Mouse (Mus musculus) layer of hippocampus, adult 9-10 months (tissue): ENCODE measurements around the gene 4932438H23Rik.

Source experiments
- DNase-seq: peaks from one replicate; pipeline ENCODE4 v3.0.0; 2022; ENCODE audit warnings: low spot score

The 4932438H23Rik gene

GRCm38 (mm10) chr16:91004915-91005538 is 89.9 kb downstream of the 4932438H23Rik start:
- DNase-seq = no peak
